Mouse (Mus musculus): ENCODE results near the gene Nup107. TPM values are rescaled to one million over a fixed set of nuclear protein-coding genes. Genes with fewer than 3 reads are reported as not detected.
A peak's percentile ranks its signal among the peaks of the same experiment; 100 is the strongest.
"Not testable (repeated sequence)": the region's sequence is repeated elsewhere in the genome, so short reads cannot be mapped to it uniquely, and the experiment has no call there.

Gene Nup107
- polyA plus RNA-seq, 1 experiment from 2014 or later, result 87.6 TPM

DNA sequence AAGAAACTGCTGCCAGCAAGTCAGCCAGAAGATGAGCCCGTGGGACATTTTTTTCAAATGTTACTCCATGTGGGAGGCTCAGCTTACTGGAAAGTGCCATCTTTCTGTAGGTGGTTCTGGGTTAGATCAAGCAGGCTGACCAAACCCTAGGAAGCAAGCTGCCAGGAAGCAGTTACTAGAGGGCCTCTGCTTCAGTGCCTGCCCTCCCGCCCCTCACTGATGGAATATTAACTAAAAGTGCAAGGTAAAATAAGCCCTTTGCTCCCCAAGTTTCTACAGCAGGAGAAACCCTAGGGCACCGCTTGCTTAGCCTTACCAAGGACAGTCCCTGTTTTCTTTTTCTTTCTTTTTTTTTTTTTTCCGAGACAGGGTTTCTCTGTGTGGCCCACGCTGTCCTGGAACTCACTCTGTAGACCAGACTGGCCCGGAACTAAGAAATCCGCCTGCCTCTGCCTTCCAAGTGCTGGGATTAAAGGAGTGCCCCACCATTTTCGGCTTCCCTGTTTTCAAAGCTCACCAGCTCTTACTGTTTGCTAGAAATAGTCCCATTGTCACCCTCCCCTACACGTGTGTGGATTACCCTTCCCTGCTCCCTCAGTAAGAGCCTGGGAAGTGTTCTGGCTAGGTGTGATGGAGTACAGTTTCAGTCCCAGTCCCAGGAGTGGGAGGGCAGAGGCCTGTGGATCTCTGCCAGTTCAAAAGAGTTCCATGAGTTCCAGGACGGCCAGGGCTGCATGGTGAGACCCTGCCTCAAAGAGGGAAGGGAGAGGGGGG, 44.0 kb downstream of the Nup107 start:
- no peak for DNase-seq (ENCODE audit: low spot score)
- Histone ChIP-seq H3K36me3 (ENCODE audit: control insufficient read depth, insufficient read depth, low read length) (peaks cover 9% of the 10 kb centered on the region), H3K9ac (ENCODE audit: low read length) (no peak overlapping the region), H3K4me3 (ENCODE audit: low read depth, low read length) (no peak overlapping the region), H3K27me3 (ENCODE audit: control insufficient read depth, insufficient read depth, low read length) (no peaks in the 10 kb centered on the region), H3K27ac (ENCODE audit: low read depth, low read length) (no peak overlapping the region), H3K9me3 (ENCODE audit: control insufficient read depth, low read length) (no peaks in the 10 kb centered on the region), H3K4me2 (ENCODE audit: low read depth) (no peak overlapping the region), H3K4me1 (ENCODE audit: control insufficient read depth, insufficient read depth, low read length) (no peaks in the 10 kb centered on the region)
- ATAC-seq (ENCODE audit: insufficient read depth, low FRiP score, low TSS enrichment), result no peak
- 94% methylated on average over 10 of the region's 10 CpGs for WGBS

DNA sequence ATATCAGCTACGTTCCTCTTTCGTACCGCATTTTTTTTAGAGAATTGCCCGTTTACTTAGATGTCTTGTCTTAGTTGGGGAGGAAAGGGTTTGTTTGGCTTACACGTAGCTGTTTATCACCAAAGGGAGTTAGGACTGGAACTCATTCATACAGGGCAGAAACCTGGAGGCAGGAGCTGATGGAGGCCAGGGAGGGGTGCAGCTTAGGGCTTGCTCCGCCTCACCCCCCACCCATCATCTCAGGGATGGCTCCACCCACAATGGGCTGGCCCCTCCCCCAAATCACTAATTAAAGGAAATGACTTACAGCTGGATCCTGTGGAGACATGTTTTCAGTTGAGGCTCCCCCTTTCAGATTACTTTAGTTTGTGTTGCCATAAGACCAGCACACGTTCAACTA, 44.8 kb downstream of the Nup107 start:
- H3K9ac ChIP-seq (ENCODE audit: low read length), result no peak overlapping the region
- DNase-seq (ENCODE audit: low spot score) (no peak), ATAC-seq (ENCODE audit: insufficient read depth, low FRiP score, low TSS enrichment) (no peak)
- no peaks in the 10 kb centered on the region for H3K9me3 ChIP-seq (ENCODE audit: control insufficient read depth, low read length)
- H3K27ac ChIP-seq (ENCODE audit: low read depth, low read length), result no peak overlapping the region
- H3K36me3 ChIP-seq (ENCODE audit: control insufficient read depth, insufficient read depth, low read length), result peaks cover 9% of the 10 kb centered on the region
- H3K4me1 ChIP-seq (ENCODE audit: control insufficient read depth, insufficient read depth, low read length), result no peaks in the 10 kb centered on the region
- no peak overlapping the region for H3K4me3 ChIP-seq (ENCODE audit: low read depth, low read length)
- WGBS, result 96% methylated on average over 7 of the region's 7 CpGs
- no peak overlapping the region for H3K4me2 ChIP-seq (ENCODE audit: low read depth)
- H3K27me3 ChIP-seq (ENCODE audit: control insufficient read depth, insufficient read depth, low read length), result no peaks in the 10 kb centered on the region

DNA sequence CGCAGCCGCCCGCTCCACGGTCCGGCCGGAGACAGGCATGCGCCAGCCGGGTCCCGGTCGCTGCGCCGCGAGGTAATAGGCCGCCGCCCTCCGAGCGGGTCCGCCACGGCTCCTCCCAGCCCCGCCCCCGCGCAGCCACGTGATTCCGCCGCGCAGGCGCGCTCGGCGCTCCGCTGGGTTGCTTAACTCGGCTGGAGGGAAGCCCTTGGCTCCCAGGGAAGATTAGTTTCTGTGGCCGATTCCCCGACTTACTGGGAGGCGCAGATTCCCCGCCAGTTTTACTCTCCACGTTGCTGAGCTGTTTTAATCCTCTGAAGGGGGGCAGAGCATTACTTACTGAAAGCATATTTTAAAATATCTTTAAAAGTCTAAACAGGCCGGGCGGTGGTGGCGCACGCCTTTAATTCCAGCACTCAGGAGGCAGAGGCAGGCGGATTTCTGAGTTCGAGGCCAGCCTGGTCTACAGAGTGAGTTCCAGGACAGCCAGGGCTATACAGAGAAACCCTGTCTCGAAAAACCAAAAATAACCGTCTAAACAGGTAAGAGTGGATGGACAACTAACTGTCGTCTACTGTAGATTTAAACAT, 46.1 kb downstream of the Nup107 start, which contains the start of gene Slc35e3:
TSS of gene Slc35e3 (minus strand) at position 69 of the 587 bp plus-strand sequence.
- Histone ChIP-seq H3K4me2 (ENCODE audit: low read depth) (peak within 1 kb of the TSS; percentile 53), H3K4me3 (ENCODE audit: low read depth, low read length) (peak within 1 kb of the TSS; percentile 43), H3K27ac (ENCODE audit: low read depth, low read length) (no peak within 1 kb of the TSS), H3K27me3 (ENCODE audit: control insufficient read depth, insufficient read depth, low read length) (no peaks in the 10 kb centered on the region), H3K9me3 (ENCODE audit: control insufficient read depth, low read length) (no peaks in the 10 kb centered on the region), H3K9ac (ENCODE audit: low read length) (peak within 1 kb of the TSS; percentile 44), H3K36me3 (ENCODE audit: control insufficient read depth, insufficient read depth, low read length) (peaks cover 7% of the 10 kb centered on the region), H3K4me1 (ENCODE audit: control insufficient read depth, insufficient read depth, low read length) (no peaks in the 10 kb centered on the region)
- peak; percentile 95 for DNase-seq (ENCODE audit: low spot score)
- peak; percentile 94 for ATAC-seq (ENCODE audit: insufficient read depth, low FRiP score, low TSS enrichment)
- WGBS, result 14% methylated on average over 46 of the region's 46 CpGs

DNA sequence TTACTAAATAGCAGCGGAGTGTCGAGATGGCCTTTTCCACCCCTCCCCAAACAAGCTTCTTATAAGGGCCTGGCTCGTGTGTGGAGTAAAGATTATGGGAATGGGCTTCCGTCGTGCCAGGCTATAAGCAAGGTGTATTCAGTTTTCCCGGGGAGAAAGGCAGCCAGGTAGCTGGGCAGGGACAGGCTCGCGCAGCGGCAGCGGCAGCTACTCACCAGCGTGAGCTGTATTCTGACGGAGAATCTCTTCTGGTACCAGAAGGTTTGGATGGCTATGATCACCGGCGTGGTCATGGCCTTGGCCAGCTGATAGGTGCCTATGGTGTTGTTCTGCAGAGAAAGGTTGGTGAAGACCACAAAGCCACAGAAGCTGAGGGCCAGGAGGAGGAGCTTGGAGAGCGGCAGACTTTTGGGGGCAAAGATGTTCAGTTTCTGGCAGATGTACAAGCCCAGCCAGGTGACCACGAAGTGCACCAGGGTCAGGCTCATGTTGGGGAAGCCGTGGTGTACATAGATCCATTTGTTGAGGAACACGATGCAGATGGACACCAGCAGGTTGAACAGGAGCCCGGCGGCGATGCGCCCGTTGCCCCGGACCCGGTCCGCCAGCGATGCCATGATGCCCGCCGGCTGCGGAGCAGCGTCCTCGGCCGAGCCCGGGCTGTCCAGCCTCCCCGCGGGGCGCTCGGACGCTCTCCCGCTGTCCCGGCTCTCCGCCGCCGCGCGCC, 46.8 kb downstream of the Nup107 start:
- ATAC-seq (ENCODE audit: insufficient read depth, low FRiP score, low TSS enrichment), result peak; percentile 22
- Histone ChIP-seq H3K4me3 (ENCODE audit: low read depth, low read length) (peak overlapping the region; percentile 43), H3K9ac (ENCODE audit: low read length) (peak overlapping the region; percentile 44), H3K4me2 (ENCODE audit: low read depth) (peak overlapping the region; percentile 53)
- not testable (repeated sequence) for H3K27me3 ChIP-seq (ENCODE audit: control insufficient read depth, insufficient read depth, low read length); H3K36me3 ChIP-seq (ENCODE audit: control insufficient read depth, insufficient read depth, low read length); H3K4me1 ChIP-seq (ENCODE audit: control insufficient read depth, insufficient read depth, low read length); H3K9me3 ChIP-seq (ENCODE audit: control insufficient read depth, low read length); H3K27ac ChIP-seq (ENCODE audit: low read depth, low read length)
- DNase-seq (ENCODE audit: low spot score), result peak; percentile 44
- WGBS, result under 1% methylated on average over 17 of the region's 46 CpGs

DNA sequence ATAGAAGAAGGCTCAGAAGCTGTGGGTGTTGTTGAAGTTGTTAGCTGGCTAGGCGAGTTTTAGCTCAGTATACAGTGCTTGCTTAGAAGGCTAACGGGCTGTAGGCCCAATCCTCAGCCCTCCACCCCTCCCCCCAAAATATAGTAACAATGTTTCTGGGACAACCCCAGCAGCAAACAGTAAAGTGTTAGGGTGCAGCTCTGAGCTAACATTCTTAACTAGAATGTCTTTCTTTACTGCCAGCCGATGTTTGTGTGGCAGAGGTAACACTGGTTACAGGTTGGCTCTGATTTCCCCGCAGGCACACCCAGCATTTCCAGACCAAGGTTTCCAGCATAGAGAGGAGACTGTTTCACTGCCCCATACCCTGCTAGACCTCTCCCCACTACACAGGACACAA, 48.6 kb downstream of the Nup107 start:
- DNase-seq (ENCODE audit: low spot score), result no peak
- H3K9me3 ChIP-seq (ENCODE audit: control insufficient read depth, low read length), result no peaks in the 10 kb centered on the region

DNA sequence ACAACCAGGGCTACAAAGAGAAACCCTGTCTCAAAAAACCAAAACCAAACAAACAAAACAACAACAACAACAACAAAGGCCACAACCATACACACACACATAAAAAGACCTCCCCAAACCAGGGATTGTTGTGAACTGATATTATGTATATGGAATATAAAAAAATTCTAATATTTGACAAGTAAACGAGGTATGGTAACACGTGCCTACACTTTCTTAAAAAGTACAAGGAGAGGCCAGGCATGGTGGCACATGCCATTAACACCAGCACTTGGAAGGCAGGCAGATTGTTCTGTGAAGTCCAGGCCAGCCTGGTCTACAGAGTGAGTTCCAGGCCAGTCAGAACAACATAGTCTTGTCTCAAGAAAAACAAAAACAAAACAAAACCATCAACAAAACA, 49.3 kb downstream of the Nup107 start:
- DNase-seq (ENCODE audit: low spot score), result no peak
- 94% methylated on average over 2 of the region's 2 CpGs for WGBS
- Histone ChIP-seq H3K4me3 (ENCODE audit: low read depth, low read length) (no peak overlapping the region), H3K27me3 (ENCODE audit: control insufficient read depth, insufficient read depth, low read length) (no peaks in the 10 kb centered on the region), H3K9me3 (ENCODE audit: control insufficient read depth, low read length) (no peaks in the 10 kb centered on the region), H3K36me3 (ENCODE audit: control insufficient read depth, insufficient read depth, low read length) (peaks cover 4% of the 10 kb centered on the region), H3K27ac (ENCODE audit: low read depth, low read length) (no peak overlapping the region), H3K4me2 (ENCODE audit: low read depth) (no peak overlapping the region), H3K9ac (ENCODE audit: low read length) (no peak overlapping the region), H3K4me1 (ENCODE audit: control insufficient read depth, insufficient read depth, low read length) (no peaks in the 10 kb centered on the region)
- no peak for ATAC-seq (ENCODE audit: insufficient read depth, low FRiP score, low TSS enrichment)

More for the DNA sequence above, 48.6 kb downstream of the Nup107 start:
- Histone ChIP-seq H3K9ac (ENCODE audit: low read length) (no peak overlapping the region), H3K27me3 (ENCODE audit: control insufficient read depth, insufficient read depth, low read length) (no peaks in the 10 kb centered on the region), H3K4me3 (ENCODE audit: low read depth, low read length) (no peak overlapping the region), H3K27ac (ENCODE audit: low read depth, low read length) (no peak overlapping the region), H3K4me2 (ENCODE audit: low read depth) (no peak overlapping the region), H3K4me1 (ENCODE audit: control insufficient read depth, insufficient read depth, low read length) (no peaks in the 10 kb centered on the region), H3K36me3 (ENCODE audit: control insufficient read depth, insufficient read depth, low read length) (no peaks in the 10 kb centered on the region; the same call in 1 of the 2 replicates)
- 86% methylated on average over 4 of the region's 4 CpGs for WGBS
- no peak for ATAC-seq (ENCODE audit: insufficient read depth, low FRiP score, low TSS enrichment)

DNA sequence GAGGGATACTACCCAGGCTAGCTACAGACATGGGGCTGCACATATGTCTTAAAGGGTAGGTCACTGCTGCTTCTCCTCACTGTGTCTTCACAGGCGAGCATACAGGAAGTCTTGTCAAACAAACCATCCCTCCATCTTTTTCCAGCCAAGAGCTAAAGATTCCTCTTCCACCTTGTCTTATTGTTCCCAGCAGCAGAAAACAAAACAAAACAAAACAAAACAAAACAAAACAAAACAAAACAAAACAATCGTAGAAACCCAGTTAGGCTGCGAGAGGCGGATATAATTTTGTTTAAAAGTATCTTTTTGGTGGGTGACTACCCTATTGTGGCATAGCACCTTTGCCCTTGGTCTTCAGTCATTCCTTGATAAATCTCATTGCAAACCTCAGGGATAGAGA, 49.9 kb downstream of the Nup107 start:
- H3K4me1 ChIP-seq (ENCODE audit: control insufficient read depth, insufficient read depth, low read length), result no peaks in the 10 kb centered on the region
- H3K4me3 ChIP-seq (ENCODE audit: low read depth, low read length), result no peak overlapping the region
- no peak overlapping the region for H3K27ac ChIP-seq (ENCODE audit: low read depth, low read length)
- no peak for ATAC-seq (ENCODE audit: insufficient read depth, low FRiP score, low TSS enrichment)
- no peak for DNase-seq (ENCODE audit: low spot score)
- no peaks in the 10 kb centered on the region for H3K9me3 ChIP-seq (ENCODE audit: control insufficient read depth, low read length)
- H3K9ac ChIP-seq (ENCODE audit: low read length), result no peak overlapping the region
- no peak overlapping the region for H3K4me2 ChIP-seq (ENCODE audit: low read depth)
- no peaks in the 10 kb centered on the region for H3K27me3 ChIP-seq (ENCODE audit: control insufficient read depth, insufficient read depth, low read length)
- H3K36me3 ChIP-seq (ENCODE audit: control insufficient read depth, insufficient read depth, low read length), result peaks cover 5% of the 10 kb centered on the region
- 91% methylated on average over 4 of the region's 4 CpGs for WGBS

DNA sequence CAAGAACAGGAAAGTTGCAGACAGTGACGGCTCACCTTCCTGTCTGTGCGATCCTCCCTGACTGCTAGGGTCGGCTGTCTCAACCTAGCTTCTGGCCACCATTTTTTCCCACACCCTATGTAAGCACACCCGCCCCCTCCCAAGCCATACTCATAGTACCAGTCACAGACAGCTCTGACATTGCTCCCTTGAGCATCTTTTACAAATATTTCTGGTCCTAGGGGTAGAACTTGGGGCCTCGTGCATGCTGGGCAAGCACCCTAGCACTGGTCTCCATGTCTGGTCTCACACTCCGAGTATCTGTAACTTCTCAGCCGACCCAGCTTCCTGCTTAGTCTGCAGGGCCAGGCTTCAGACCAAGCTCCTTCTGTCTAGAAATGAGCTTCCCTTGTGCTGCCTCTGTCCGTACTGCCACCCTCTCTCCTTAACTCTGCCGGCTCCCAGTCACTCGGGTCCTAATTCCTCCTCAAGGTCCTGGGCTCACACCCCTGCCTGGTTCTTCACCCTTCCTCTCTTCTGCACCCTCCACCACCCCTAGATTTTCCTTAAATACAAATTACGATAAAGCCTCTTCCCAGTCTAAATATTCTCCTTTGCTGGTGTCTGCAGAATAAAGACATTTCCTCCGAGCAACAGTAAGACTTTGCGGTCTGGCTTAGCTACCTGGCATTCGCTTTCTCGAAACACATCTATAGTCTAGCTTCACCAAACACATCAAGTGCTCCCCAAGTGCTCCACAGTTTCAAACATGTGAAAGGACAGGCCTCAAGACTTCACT, 50.6 kb downstream of the Nup107 start:
- H3K27ac ChIP-seq (ENCODE audit: low read depth, low read length), result no peak overlapping the region
- no peaks in the 10 kb centered on the region for H3K27me3 ChIP-seq (ENCODE audit: control insufficient read depth, insufficient read depth, low read length)
- H3K4me3 ChIP-seq (ENCODE audit: low read depth, low read length), result no peak overlapping the region
- H3K9me3 ChIP-seq (ENCODE audit: control insufficient read depth, low read length), result no peaks in the 10 kb centered on the region
- ATAC-seq (ENCODE audit: insufficient read depth, low FRiP score, low TSS enrichment) (no peak), DNase-seq (ENCODE audit: low spot score) (no peak)
- no peaks in the 10 kb centered on the region for H3K4me1 ChIP-seq (ENCODE audit: control insufficient read depth, insufficient read depth, low read length)
- WGBS, result 88% methylated on average over 15 of the region's 15 CpGs
- 0 out of 2 replicates have a peak overlapping the region, but pooled peaks have one; percentile 5 for H3K9ac ChIP-seq (ENCODE audit: low read length)
- peaks cover 5% of the 10 kb centered on the region for H3K36me3 ChIP-seq (ENCODE audit: control insufficient read depth, insufficient read depth, low read length)
- no peak overlapping the region for H3K4me2 ChIP-seq (ENCODE audit: low read depth)
